Mouse (Mus musculus) brain, embryonic 14.5 days (tissue): ENCODE measurements around the gene Ly86.

Experiments
- CTCF ChIP-seq: fragments of 200-500 bp; IDR thresholded peaks from 2 replicates; pipeline ENCODE4 v1.5.1; 2012; ENCODE audit warnings: inconsistent platforms, mild to moderate bottlenecking, moderate library complexity, borderline replicate concordance; ENCODE audit not compliant: insufficient read depth, insufficient read length; ENCODE audit errors: extremely low read depth
- POLR2A ChIP-seq: fragments of 200-500 bp; IDR thresholded peaks from 2 replicates; pipeline ENCODE4 v1.6.1; 2012; ENCODE audit warnings: mild to moderate bottlenecking, inconsistent platforms, borderline replicate concordance; ENCODE audit not compliant: poor library complexity, insufficient read depth, insufficient read length, severe bottlenecking; ENCODE audit errors: extremely low read depth

DNA sequence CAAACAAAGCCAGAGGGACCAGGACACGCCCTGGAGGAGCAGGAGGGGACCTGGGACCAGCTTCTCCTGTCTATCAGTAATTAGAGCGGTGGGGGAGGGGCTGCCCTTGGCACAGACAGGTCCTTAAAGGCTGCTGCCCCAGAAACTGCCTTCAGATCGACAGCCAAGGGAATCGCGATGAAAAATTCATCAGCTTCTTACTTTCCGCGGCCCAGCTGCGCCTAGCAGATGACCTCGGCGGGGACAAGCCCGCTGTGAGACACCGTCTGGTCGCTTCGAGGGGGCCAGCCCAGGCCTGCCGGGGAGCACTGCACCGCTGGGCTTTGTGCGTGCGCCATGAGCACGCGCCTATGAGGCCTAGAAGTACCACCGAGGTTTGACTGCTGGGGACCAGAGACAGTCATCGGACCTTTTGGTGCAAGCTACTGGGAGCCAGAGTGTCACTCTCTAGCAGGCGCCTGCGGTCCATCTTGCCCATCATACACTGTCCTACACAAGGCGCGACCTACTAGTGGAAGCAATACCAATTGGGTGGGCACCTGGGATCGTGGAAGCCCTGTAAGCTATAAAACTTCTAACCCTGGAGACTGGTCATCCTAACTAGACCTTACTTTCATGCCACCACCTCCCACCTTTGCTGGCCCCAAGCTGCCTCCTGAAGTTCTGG lies 33.3 kb upstream of the Ly86 start:
- TF ChIP-seq POLR2A, result no peak
- no peak for TF ChIP-seq CTCF
